Mouse (Mus musculus): ENCODE measurements around the gene Zswim1. TPM values are rescaled to one million over a fixed set of nuclear protein-coding genes. Genes with fewer than 3 reads are reported as not detected.

Zswim1 gene
- 10 to 100 TPM; 22.2 to 25.1 (median 22.9) TPM for total RNA-seq (2022)

- DNase-seq (ENCODE audit: low spot score in 2 of 2) = peak; percentile 99 to 100
Observed at GRCm38 (mm10) chr2:164822636-164823165, at the start of gene Zswim1. Gene Zswim1, plus strand, starts transcription at chr2:164822686.

GRCm38 (mm10) chr2:164773229-164773988 lies 49.1 kb upstream of the Zswim1 start:
- DNase-seq (ENCODE audit: low spot score in 2 of 2) = no peak

- DNase-seq (ENCODE audit: low spot score in 2 of 2) = no peak
Observed at GRCm38 (mm10) chr2:164773989-164774364, 48.5 kb upstream of the Zswim1 start.

GRCm38 (mm10) chr2:164776130-164776529 lies 46.4 kb upstream of the Zswim1 start:
- no peak for DNase-seq (ENCODE audit: low spot score in 2 of 2)

- DNase-seq (ENCODE audit: low spot score in 2 of 2) = no peak
Observed at GRCm38 (mm10) chr2:164776801-164777200, 45.7 kb upstream of the Zswim1 start.

GRCm38 (mm10) chr2:164777246-164778014 lies 45.1 kb upstream of the Zswim1 start:
- no peak for DNase-seq (ENCODE audit: low spot score in 2 of 2)

GRCm38 (mm10) chr2:164778015-164778287 lies 44.5 kb upstream of the Zswim1 start:
- no peak for DNase-seq (ENCODE audit: low spot score in 2 of 2)

- DNase-seq (ENCODE audit: low spot score in 2 of 2) = no peak
Observed at GRCm38 (mm10) chr2:164778809-164779208, 43.7 kb upstream of the Zswim1 start.

GRCm38 (mm10) chr2:164779481-164780086 lies 42.9 kb upstream of the Zswim1 start, which contains the start of gene Tnnc2:
Gene Tnnc2, minus strand, starts transcription at chr2:164779967.
- no peak for DNase-seq (ENCODE audit: low spot score in 2 of 2)

- no peak for DNase-seq (ENCODE audit: low spot score in 2 of 2)
Observed at GRCm38 (mm10) chr2:164781876-164782275, 40.6 kb upstream of the Zswim1 start.

- no peak for DNase-seq (ENCODE audit: low spot score in 2 of 2)
Observed at GRCm38 (mm10) chr2:164783926-164784581, 38.4 kb upstream of the Zswim1 start.

- DNase-seq (ENCODE audit: low spot score in 2 of 2) = no peak
Observed at GRCm38 (mm10) chr2:164784869-164785420, 37.5 kb upstream of the Zswim1 start.

- DNase-seq (ENCODE audit: low spot score in 2 of 2) = peak; percentile 76 to 82
Observed at GRCm38 (mm10) chr2:164785481-164786387, 36.8 kb upstream of the Zswim1 start, which contains the start of gene Snx21. Gene Snx21, plus strand, starts transcription at chr2:164785823.

- DNase-seq (ENCODE audit: low spot score in 2 of 2) = no peak
Observed at GRCm38 (mm10) chr2:164786388-164786885, 36.0 kb upstream of the Zswim1 start.

GRCm38 (mm10) chr2:164787032-164787431 lies 35.5 kb upstream of the Zswim1 start:
- DNase-seq (ENCODE audit: low spot score in 2 of 2) = no peak

GRCm38 (mm10) chr2:164787779-164788178 lies 34.7 kb upstream of the Zswim1 start:
- no peak for DNase-seq (ENCODE audit: low spot score in 2 of 2)

GRCm38 (mm10) chr2:164788411-164788810 lies 34.1 kb upstream of the Zswim1 start:
- no peak for DNase-seq (ENCODE audit: low spot score in 2 of 2)

- DNase-seq (ENCODE audit: low spot score in 2 of 2) = no peak
Observed at GRCm38 (mm10) chr2:164790451-164790850, 32.0 kb upstream of the Zswim1 start.

GRCm38 (mm10) chr2:164791841-164792261 lies 30.6 kb upstream of the Zswim1 start:
- no peak for DNase-seq (ENCODE audit: low spot score in 2 of 2)
